Mouse (Mus musculus) mature B cell (primary cell): Measurements from ENCODE around the gene C4b.

Experiments used
- in situ Hi-C: fragments of 300-500 bp; cut with MboI; formaldehyde crosslinking; loops from 2 replicates; pipeline ENCODE4 v1.14.3; 2019

Gene C4b

DNA sequence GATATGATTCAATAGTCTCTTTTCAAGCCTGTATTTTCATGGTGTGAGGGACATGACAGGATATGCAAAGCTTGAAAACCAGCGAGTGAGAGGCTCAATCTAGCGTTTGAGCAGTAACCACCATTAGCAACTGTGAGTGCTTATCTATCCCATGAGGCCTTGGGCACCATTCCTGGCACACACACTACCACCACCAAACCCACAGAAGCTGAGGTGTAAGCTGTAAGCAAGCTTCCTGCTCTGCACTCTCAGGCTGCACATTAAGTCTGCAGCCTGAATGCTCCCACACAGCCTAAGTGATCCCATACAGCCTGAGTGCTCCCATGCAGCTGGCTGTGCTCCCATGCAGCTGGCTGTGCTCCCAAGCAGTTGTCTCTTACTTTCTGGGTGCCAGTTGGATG, 43.0 kb downstream of the C4b start:
- in situ Hi-C loops = no loop called here

GRCm38 (mm10) chr17:34699575-34700408, 43.9 kb downstream of the C4b start:
- in situ Hi-C loops = no loop called here

DNA sequence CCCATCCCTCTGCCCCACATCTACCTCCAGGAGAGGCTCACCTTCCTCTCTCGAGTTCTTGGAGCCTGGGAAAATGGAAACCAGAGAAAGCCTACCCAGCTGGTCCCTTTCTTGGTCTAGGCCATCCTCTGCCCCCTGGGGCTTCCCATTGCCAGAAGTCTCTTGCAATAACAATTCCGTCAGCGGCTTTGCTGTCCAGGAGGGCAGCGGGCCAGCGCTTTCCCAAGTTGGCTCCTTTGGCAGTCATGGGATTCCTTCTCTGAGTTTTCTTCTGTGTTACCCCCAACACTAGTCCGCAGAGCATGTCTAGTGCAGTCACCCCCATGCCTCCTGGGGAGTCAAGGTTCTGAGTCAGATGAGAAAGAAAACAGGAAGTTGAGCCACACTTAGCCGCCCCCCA, 50.8 kb downstream of the C4b start:
- in situ Hi-C loops = no loop called here

DNA sequence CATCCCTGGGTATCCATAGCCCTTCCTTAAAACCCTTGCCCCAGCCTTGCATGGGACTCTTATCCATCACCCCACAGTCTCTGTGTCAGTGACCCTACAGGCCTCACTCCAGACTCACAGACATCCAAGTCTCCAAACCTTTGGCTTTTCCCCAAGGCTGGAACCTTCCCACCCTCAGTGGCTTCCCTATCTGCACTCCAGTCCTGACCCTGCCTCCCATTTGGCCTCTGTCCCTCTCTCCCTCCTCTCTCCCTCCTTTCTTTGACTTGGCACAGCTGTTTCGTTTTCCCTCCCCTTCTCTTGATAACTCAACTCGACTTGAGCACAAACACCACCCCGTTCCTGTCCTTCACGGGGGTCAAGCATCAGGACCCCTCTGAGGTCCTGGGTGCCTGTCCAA, 53.2 kb downstream of the C4b start:
- in situ Hi-C loops = no loop called here

- in situ Hi-C loops = no loop called here
Observed at GRCm38 (mm10) chr17:34688889-34689288, 54.8 kb downstream of the C4b start.

DNA sequence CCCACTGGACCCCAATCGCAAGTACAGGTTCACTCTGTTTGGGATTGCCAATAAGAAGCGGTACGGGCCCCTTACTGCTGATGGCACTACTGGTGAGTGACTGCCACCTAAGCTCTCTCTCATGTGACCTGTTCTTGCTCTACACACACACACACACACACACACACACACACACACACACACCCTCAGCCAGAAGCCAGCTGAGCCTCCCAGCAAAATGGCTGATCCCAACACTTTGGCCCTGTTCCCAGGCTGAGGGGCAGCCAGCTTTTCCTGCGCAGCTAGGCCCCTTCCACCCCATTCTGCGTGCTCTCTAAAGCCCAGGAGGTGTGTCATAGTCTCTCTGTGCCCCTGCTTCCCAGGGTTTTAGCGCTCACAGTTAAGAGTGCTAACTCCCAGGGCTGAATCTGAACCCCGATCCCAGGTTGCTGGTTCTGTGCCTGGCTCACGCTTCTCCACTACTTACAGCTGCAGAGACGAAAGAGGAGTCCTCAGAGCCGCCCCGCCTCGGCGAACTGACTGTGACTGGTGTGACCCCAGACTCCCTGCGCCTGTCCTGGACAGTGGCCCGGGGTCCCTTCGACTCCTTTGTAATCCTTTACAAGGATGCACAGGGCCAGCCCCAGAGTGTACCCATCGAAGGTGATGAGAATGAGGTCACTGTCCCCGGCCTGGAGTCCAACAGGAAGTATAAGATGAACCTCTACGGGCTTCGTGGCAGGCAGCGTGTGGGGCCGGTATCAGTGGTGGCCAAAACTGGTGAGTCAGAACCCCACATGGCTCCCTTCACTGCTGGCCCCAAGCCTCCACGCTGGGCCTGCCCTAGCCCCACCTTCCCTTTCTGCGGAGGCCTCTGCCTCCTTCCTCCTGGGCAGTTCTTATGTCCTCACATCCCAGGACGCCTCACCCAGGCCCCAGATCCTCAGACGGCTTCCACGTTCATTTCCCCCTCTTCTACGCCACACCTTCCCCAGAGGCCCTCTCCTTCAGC, 58.3 kb downstream of the C4b start:
- in situ Hi-C loops = no loop called here

DNA sequence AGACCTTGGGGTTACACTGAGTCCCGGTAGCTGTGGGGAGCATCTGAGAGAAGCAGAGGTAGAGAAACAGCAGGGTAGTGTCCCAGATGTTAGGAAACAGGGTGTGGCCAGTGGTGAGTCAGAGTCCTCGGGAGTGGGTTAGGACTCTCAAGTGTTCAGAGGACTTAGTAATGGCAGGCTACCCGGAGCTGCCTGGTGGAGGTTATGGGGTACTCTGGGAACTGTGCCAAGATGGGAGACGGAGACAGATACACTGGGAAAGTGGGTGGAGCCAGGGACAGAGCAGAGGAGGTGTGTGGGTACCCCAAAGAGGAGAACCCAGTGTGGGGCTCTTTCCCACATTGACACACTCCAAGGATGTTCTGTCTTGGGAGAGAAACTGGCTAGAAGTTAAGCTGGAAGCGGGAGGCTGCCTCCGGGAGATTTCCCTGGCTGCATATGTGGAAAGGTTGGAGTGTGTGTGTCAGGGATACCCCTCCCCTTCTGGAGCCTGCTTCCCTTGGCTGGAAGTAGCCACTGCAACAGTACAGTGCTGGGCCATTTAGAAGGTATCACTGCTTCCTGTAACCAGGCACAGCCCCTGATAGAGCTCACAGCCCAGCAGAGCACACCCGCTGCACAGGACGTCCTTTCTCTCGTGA, 59.3 kb downstream of the C4b start:
- in situ Hi-C loops = no loop called here

DNA sequence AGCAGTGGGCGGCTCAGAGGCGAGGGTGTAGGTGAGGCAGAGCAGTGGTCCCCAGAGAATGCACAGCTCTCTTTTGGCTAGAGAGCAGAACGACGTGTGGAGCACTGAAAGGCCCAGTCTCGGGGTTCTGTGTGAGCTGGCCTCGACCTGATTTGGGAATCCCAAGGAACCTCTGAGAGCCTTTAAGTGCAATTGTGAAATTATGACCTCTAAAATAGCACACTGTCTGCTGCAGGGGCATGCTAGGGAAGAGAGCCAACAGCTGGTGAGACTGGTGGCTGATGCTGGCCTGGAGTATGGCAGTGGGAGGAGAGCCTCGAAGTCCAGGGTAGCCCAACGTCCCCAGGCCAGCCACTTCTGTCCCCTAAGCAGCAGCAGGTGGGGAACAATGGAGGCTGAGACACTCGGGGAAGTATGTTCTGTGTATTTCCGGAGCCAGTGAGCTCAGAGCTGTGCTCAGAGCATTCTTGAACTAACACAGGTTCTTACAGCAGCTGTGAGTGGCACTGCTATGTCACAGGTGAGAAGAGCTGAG, 59.9 kb downstream of the C4b start:
- in situ Hi-C loops = no loop called here

- in situ Hi-C loops = no loop called here
Observed at GRCm38 (mm10) chr17:34683179-34683578, 60.5 kb downstream of the C4b start.

GRCm38 (mm10) chr17:34681881-34682536, 61.7 kb downstream of the C4b start:
- in situ Hi-C loops = no loop called here

DNA sequence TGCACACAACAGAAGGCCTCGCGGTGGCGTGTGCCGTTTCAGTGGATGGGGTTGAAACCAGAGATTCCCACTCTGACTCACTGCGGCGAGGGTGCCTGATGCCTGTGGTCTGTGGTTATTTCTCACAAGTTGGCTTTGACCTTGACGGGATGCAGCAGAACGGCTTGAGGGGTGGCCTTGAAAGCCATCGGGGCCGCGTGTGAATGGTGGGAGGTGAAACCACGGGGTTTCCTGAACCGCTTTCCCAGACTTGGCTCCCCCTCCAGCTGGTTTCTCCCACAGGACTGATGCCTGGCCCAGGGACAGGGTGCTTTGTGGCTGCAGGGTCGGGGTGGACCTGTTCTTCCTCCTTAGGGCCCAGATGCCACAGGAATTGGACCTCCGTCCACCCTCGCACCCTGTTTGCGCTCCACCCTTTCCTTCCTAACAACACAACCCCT, 62.5 kb downstream of the C4b start:
- in situ Hi-C loops = no loop called here

DNA sequence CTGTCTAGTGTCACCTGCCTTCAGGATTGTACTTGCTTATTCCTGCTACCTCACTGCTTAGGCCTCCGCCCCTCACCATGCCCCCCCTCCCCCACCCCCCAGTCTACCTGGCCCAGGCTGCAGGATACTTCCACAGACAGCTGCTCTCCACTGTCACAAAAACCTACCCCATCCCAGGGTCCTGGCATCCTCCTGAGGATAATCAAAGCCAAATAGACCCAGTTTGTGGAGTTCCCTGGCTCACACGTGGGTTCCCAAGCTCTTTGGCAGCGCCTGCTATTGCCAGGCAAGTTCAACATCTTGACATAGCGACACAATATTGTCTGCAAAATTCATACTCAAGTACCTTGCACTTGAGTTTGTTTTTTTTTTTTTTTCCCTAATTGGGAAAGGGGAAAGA, 63.1 kb downstream of the C4b start:
- in situ Hi-C loops = no loop called here

GRCm38 (mm10) chr17:34680191-34680590, 63.5 kb downstream of the C4b start:
- in situ Hi-C loops = no loop called here
